Mouse (Mus musculus): Measurements from ENCODE around the gene Ptprb.

Ptprb gene

DNA sequence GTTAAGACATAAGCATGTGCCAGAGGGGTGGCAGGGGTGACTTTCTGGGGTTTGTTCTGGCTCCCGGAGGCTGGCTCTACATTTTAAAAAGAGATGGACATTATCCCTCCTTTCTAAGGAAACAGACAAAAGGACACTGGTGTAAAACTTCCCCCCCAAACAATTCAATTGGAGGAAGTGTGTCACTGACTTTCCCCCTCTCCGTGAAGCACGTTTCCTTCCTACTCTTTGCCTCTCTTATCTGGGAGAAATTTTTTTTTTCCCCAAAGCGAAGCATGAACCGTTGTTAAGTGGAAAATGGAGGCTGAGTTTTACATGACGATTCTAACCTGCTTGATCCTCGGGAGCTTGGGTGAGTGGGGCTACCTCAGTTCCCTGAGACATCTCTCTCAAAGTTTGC lies at the start of gene Ptprb:
Gene Ptprb, plus strand, starts transcription at position 244 of the 400 bp plus-strand sequence.
- no peak for DNase-seq (ENCODE audit: low spot score in 2 of 2)

DNA sequence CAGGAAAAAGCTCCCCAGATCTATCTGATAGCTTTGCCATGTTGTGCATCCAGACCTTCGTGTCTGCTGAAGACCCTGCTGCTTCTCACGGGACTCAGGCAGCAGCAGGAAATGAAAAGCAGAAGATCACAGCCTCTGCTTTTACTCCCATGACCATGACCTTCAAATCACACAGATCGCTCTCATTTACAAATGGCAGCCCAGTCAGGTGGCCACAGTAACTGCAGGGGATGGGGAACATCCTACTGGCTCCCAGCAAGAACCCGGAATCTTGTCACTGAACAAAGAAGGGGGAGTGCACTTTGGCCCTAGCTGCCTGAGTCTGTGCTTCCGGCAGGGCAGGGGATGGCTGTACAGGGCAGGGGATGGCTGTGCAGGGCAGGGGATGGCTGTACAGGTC lies 40.0 kb upstream of the Ptprb start:
- DNase-seq (ENCODE audit: low spot score in 2 of 2): no peak

DNA sequence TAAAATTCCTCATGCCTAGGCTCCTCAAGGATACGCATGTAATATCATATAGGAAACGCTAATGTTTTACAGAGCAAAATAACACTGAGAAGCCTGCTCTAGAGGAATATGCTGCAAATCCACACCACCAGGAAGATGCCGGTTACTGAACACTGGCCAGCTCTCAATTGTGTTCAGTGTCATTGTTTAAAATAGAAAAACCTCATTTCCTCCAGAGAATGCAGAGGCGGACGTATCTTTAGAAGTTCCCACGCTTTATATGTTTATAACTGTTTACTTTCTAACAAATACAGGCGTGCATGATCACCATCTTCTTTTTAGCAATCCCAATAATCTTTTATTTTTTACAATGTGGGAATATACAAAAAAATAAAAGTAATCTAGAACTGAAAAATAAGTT lies 33.1 kb upstream of the Ptprb start:
- DNase-seq (ENCODE audit: low spot score in 2 of 2): no peak

DNA sequence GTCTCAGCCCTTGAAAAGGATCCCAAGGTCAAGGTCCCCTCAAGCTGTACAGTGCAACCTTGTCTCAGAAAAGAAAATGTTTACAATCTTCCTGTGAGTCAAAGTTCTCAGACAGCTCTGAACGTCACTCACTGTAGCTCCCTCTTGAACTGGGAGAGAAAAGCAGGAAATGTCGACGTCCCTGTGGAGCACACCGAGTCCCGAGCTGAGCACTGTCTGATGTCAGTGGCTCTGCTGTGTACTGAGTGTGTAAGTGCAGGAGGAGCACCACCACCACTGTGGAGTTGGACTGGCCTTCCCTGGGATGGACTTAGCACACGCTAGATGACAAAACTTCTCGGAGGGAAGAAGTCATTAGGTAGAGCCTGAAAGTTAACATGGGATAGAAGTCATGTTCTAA lies 31.9 kb upstream of the Ptprb start:
- DNase-seq (ENCODE audit: low spot score in 2 of 2): no peak

DNA sequence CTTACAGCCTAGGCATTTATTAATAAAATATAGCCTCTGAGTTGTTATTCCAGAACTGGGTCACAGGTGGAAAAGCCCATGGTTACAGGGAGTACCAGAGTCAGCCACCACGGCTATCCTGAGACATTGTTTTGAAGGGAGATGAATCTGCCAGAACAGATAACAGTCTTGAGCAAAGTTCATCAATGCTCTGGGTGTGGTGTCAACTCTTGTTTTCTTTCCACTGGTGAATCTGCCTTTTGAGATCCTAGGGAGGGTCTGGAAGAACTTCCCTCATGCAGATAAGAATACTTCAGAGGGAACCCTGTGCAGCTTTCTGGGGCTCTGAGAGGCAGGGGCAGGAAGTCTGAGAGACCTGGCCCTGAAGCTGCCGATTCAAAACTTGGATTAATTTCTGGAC lies 29.7 kb upstream of the Ptprb start:
- DNase-seq (ENCODE audit: low spot score in 2 of 2): no peak

DNA sequence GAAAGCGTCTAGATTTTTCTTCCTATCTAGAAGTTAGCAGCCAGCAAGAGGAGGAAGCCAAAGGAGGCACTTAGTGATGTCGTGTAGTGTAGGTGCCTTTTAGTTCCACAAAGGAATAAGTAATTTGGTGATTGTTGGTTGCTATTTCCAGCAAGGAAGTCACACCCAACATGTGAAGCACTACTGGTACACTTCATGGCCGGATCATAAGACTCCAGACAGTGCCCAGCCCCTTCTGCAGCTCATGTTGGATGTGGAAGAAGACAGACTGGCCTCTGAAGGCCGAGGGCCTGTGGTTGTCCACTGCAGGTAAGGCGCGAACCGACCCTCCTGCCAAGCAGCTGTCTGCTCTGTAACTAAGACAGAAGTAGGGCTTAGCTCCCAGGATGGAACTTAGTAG lies 22.7 kb upstream of the Ptprb start:
- DNase-seq (ENCODE audit: low spot score in 2 of 2): no peak

DNA sequence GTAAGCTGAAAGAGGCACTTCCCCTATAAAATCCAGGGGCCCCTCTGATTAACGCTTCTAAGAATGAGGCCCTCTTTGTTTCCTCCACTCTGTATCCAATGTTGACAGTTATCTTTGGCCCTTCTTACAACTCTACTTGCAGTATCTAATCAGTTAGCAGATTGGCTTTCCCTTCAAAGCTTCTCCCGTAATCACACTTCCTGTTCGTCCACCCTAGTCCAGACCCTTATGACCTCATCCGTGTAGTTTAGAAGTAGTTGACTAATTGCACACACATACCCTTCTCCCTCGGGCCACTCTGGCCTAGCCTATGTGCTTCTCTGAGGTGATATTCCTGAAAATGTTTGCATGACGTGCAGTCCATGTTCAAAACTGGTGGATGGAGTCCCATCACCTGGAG lies 21.4 kb upstream of the Ptprb start:
- no peak for DNase-seq (ENCODE audit: low spot score in 2 of 2)

DNA sequence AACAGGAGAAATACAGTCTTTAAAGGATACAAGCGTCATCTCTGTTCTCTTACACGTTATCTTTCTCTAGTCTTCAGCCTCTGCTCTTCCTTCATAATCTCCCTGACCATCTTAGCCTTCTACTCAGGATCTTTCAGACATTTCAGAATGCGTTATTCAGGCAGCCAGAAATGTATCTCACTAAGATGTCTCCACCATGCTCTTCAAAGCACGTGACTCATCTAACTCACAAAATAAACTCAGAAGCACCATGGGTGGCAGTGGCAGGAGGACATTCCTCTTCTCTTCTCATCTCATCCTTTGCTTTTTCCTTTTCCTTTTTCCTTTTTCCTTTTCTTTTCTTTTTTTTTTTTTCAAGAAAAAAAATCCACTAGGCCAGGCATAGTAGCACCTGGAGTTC lies 16.0 kb upstream of the Ptprb start:
- no peak for DNase-seq (ENCODE audit: low spot score in 2 of 2)

DNA sequence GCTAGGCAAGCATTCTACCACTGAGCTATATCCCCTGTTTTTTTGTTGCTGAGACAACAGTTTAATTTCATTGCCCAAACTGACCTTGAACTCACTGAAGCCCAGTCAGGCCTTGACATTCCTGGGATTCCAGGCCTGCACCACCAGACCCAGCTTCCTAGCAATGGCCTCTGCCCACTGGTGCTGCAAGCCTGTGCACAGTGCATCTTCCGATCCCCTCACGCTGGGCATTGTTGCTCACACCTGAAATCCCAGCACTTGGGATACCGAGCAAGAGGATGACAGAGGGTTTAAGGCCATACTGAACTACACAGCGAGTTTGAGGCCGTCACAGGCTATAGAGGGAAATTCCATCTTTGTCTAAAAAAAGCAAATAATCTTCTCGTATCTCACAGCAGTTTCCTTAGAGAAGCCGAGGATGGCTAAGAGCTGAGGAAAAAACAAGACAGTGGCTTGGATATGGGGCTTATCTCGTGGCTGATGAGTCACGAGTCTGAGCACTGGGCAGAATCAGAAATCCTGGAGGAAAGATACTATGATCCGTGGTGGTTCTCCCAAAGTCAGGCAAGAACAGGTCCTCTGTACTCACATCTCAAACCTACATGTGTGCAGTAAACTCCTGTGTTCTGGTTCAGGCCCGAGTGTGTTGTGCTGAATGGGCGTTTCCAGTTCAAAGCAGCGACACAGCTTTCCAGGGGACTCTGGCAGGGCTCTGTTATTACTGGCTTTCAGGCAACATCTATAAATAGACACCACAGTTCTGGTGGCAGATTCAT lies 14.5 kb upstream of the Ptprb start:
- DNase-seq (ENCODE audit: low spot score in 2 of 2): no peak

DNA sequence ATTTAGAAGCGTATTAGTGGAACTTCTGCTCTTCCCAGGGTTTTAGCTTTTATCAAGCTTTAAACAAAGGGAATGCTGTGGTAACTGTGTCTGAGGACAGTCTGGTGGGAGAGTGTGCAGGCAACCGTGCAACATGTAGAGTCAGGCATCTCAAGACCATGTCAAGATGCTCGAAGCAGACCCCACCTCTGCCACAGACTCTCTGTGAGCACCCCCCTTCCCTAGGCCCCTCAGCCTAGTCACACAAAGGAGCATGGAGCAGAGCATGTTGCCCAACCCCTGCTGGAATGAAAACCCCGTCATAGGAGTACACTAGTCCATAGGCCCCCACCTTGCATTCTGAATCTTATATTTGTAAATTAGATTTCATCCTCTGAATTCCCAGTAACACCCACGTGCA lies 13.8 kb upstream of the Ptprb start:
- no peak for DNase-seq (ENCODE audit: low spot score in 2 of 2)

DNA sequence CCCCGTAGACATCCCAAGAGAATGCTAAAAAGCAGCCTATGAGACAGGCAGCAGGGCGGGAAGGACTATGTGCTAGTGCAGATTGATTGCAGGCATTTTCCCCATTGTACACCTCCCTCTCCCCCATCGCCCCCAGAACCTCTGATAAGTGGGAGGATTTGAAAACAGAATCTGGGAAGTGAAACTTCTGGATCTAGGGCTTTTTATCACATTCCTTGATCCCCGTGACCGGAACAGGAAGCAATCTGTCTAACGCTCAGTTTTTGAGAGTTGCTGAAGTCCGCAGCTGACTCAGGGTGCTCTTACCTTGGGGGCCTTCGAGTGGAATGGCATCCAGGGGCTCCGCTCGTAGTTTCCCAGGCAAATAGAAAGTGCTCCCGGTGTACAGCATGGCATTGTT lies 10.8 kb upstream of the Ptprb start:
- DNase-seq (ENCODE audit: low spot score in 2 of 2): no peak

DNA sequence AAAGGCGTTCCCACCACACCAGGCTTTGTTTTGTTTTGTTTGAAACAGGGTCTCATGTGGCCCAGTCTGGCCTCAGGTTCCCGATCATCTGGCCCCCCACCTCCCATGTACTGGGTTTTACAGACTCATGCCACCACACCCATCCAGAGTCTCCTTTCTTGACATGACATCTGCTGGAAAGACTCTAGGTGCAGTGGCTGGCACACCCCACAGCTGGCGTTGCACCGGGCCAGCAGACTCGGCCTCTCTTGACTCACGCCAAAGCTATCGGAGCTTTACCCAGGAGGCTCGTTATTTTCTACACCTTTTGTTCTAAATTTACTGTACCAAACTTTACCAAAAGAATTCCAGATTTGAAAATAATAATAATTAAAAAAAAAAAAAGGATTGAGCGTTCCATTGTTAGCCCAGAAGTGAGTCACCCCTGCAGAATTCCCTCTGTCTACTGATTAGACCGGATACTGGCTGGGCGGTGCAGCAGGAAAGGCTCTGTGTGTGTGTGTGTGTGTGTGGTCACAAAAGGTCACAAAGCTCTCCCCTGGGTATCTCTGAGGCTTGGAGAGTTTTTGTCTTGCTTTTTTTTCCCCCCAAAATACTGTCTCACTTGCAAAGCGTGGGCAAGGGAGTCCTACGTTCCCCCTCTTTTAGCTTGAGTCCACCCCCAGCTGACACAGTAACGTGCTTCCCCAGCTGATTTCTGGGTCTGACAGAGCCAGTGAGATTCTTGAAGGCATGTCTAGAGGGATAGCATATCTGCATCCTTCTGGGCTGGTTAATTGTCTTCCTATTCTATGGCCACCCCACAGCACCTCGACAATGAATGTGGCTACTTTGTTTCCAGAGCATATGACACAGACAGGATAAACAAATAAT lies 8.5 kb upstream of the Ptprb start:
- no peak for DNase-seq (ENCODE audit: low spot score in 2 of 2)

DNA sequence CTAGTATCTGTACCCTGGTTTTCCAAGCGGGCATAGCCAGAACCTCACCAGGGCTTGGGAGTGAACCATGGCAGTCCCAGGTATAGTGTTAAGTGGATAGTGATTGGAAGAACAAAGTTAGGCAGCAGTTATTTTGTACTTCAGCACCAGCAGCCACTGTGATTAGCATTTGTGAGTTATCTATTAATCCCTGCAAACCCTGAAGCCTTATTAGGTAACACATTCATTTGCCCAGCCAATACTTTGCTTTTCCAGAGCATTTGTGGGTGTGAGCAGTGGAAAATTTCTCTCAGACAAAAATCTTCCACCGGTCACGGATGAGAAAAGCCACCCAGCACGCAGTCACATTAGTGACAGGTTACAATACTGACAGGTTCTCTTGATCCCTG lies 7.9 kb upstream of the Ptprb start:
- DNase-seq (ENCODE audit: low spot score in 2 of 2): no peak

DNA sequence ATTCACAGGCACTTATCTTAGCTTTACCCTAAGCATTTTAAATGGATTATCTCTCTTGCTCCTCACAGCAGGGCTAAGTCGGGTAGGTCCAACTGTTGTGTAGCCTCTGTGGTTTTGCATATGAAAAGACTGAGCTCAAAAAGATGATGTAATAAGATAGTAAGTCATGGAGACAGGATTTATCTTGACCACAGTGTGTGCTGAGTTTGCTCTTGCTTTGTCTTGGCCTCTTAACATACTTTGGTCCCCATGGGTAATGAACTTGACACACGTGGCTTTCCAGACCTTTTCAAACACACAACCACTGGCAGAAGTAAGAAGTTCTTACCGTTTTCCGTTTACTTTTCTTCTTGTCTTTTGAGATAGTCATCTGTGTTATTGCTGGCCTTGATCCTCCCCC lies 7.0 kb upstream of the Ptprb start:
- no peak for DNase-seq (ENCODE audit: low spot score in 2 of 2)

DNA sequence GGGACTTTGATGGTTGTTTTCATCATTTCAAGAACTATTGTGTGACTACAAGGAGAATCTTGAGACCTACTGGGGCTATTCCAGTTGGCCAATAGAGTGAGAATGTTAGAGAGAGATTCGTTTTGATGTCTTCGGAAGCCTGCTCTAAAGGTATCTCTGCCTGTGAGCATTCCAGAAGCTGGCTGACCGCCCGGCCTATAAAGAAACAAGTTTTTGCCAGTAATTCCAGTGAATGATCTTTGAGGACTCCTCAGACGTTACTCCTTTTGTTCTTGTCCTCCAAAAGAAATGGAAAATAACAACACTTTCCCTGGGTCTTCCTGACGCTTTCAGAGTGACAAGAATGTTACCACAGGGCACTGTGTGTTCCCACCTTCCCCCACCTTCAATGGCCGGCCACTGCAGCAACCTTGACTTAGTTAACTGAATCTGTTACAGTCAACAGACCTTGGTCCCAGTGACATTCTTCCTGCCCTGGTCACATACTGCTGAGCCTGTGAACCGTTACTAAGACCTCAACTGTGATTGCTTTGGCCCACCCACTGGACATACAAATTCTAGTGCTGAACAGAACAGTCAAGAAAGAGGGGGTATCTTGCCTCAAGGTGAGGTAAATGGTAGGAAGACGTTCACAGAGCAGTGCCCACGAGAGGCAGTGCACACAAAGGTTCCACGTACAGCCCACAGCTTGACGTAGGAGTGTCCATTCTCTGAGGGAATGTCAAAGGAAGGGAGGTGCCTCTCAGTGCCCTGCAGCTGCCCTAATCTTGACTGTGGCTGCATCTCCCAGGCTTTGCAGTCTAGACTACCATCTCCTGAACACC lies 4.5 kb upstream of the Ptprb start:
- DNase-seq (ENCODE audit: low spot score in 2 of 2): no peak

DNA sequence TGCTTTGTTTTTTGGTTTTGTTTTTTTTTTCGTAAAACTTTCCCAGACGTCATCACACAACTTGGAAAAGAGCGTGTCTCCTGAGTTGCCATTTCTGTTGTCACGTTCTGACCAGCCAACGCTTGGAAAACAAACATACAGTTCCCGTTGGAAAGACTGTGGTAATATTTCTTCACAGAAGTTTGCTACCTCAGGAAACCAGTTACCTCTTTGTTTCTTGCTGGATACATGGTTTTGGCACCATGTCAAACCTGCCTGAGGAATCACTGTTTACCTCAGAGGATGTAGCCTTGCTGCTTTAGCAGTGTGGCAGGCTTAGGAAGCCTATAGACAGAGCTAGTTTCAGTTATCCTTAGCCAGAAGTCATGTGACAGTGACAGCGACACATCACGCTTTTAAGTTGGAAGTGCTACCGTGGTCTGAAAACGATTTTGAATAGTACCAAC lies 3.8 kb upstream of the Ptprb start:
- no peak for DNase-seq (ENCODE audit: low spot score in 2 of 2)

DNA sequence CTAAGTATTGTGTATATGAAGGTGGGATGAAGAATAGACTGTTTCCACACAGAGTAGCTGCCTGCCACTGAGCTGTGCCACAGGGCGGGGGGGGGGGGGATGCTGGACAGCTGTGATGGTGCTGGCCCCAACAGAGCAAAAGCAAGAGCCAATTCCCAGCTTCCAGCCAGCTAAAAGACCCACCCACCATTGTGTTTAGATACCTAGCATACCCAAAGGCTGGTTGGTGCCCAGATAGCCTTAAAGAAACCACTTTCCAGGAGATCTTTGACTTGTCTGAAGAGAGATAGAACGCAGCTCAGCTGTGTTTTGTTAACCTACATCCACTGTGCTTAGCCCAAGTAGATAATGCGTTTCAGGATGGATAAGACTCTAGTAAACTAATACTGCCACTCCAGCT lies 3.2 kb upstream of the Ptprb start:
- DNase-seq (ENCODE audit: low spot score in 2 of 2): no peak

DNA sequence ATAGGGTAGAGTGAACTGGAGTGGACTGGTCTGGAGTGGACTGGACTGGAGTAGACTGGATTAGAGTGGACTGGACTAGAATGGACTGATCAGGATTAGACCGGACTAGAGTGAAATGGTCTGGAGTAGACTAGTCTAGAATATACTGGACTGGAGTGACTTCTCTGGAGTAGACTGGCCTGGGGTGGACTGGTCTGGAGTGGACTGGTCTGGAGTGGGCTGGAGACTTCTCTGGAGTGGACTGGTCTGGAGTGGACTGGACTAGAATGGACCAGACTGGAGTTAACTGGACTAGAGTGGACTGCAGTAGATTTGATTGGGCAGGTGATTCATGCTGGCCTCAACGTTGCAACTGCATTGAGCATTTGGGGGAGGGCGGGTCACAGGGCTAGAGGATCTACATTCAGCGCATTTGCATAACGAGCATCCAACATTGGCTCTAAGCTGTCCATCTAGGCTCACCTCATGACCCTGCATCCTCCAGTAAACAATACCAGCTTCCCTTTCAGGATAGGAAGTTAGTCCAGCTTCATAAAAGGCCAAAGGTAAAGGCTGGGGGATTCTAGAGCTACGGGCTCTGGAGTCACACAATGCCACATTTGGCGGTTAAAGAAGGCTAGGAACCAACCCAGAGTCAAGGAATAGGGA lies 11.5 kb downstream of the Ptprb start:
- DNase-seq (ENCODE audit: low spot score in 2 of 2): no peak

DNA sequence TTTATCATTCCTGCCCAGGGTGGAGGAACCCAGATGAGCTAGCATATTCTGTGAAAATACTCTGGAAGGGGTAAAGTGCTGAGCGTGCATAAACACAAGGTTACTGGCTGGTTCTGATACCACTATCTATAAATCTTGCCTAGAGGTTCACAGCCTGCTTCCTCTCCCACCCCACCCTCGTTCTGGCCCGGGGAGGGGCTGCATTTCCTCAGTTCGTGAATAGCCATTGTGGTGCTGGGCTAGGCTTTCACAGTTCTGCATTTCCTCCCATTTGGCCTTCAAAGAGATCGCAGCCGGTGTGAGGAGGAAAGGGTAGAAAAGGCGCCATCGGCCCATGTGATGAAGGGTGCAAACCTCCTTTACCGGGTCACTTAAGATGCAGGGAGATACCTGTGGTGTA lies 12.8 kb downstream of the Ptprb start:
- peak in 1 of 2 experiments; percentile 16 for DNase-seq (ENCODE audit: low spot score in 2 of 2)

DNA sequence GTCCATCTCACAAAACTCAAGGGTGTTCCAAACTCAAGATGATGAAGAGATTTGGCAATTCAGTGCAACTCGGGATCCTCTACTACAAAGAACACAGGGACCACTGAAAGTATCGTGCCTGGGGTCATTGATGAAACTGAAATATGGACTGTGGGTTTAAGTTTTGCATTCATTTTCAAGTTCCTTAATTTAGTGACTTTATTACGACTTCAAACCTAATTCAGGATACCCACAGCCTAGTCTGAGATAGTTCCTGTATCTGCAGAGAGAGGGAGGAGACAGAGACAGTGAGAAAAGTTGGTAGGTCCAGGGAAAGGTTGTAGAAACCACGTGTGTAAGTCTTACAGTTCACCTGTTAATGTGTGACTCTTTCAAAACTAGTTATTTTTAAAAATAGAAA lies 15.2 kb downstream of the Ptprb start:
- DNase-seq (ENCODE audit: low spot score in 2 of 2): no peak

DNA sequence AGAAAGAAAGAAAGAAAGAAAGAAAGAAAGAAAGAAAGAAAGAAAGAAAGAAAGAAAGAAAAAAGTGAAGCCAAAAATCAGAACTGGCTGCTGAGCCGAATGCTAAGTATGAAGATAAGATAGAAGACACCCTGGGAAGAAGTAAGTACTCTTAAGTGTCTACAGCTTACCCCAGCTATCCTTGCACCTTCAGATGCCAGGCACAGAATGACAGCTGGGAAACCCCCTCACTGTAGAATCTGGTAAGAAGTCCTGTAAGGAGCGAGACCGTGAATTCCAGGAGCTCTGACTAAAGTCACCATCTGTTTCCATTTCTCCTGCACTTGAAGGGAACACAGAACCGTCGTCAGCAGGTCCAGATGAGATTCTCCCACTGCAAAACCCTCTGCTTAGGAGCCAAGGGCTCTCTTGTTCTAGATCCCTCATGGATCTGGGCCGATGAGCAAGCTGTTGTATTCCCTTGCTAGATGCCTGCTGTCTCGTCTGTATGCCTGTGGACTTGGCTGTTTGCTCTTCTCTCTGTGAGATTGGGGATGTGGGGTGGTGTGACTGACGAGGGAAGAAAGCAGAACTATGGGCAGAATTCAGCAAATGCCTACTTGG lies 15.9 kb downstream of the Ptprb start:
- DNase-seq (ENCODE audit: low spot score in 2 of 2): no peak

Data from spleen, postnatal 36 days (tissue).